Mouse (Mus musculus) C2C12 (cell line): ENCODE results near the gene Usp34. TPM values are rescaled to one million over a fixed set of nuclear protein-coding genes. Genes with fewer than 3 reads are reported as not detected.
"Not testable (repeated sequence)": the region's sequence is repeated elsewhere in the genome, so short reads cannot be mapped to it uniquely, and the experiment has no call there.

Experiments
- H3K27me3 ChIP-seq: one replicate; pipeline ENCODE4 v1.6.1; 2011; ENCODE audit not compliant: control insufficient read depth, insufficient read depth, insufficient read length
- H3K36me3 ChIP-seq: one replicate; pipeline ENCODE4 v1.6.1; 2011; ENCODE audit not compliant: control insufficient read depth, insufficient read depth
- H3K4me3 ChIP-seq: one replicate; pipeline ENCODE4 v1.5.1; 2011; ENCODE audit warnings: mild to moderate bottlenecking, control low read depth; ENCODE audit not compliant: poor library complexity, insufficient read depth, severe bottlenecking
- H3K79me2 ChIP-seq: one replicate; pipeline ENCODE4 v1.6.1; 2011; ENCODE audit not compliant: control insufficient read depth, insufficient read depth
- H3K79me3 ChIP-seq: one replicate; pipeline ENCODE4 v1.6.1; 2011; ENCODE audit warnings: low read depth, control low read depth
- H3ac ChIP-seq: one replicate; pipeline ENCODE3; 2011; ENCODE audit warnings: low read depth; ENCODE audit not compliant: control insufficient read depth, insufficient read length
- CEBPB ChIP-seq: IDR thresholded peaks from one replicate; pipeline ENCODE4 v1.6.1; 2011; ENCODE audit warnings: low read depth, mild to moderate bottlenecking, control low read depth, moderate library complexity
- CTCF ChIP-seq: IDR thresholded peaks from one replicate; pipeline ENCODE4 v1.5.1; 2011; ENCODE audit not compliant: control insufficient read depth, insufficient read depth, insufficient read length
- FOSL1 ChIP-seq: IDR thresholded peaks from one replicate; pipeline ENCODE4 v1.8.0; 2011; ENCODE audit warnings: mild to moderate bottlenecking, low read length; ENCODE audit not compliant: poor library complexity, insufficient read depth, severe bottlenecking
- MAX ChIP-seq: IDR thresholded peaks from one replicate; pipeline ENCODE4 v1.6.1; 2011; ENCODE audit warnings: mild to moderate bottlenecking, control low read depth
- MYOD1 ChIP-seq: IDR thresholded peaks from one replicate; pipeline ENCODE4 v1.6.1; 2011; ENCODE audit warnings: low read depth; ENCODE audit not compliant: control insufficient read depth, insufficient read length
- MYOG ChIP-seq: IDR thresholded peaks from one replicate; pipeline ENCODE4 v1.6.1; 2011; ENCODE audit not compliant: control insufficient read depth, insufficient read length; ENCODE audit errors: extremely low read depth
- USF1 ChIP-seq: IDR thresholded peaks from one replicate; pipeline ENCODE4 v1.6.1; 2011; ENCODE audit warnings: low read depth, mild to moderate bottlenecking, control low read depth, moderate library complexity
- polyA plus RNA-seq: library from polyadenylated mRNA; unstranded; fragments of >200 nt; fragmentation: generic; extraction: Trizol; gene quantifications from one replicate; pipeline ENCODE4 v1.2.1, GENCODE M21; 2012; ENCODE audit warnings: missing spikeins

Usp34 gene
- polyA plus RNA-seq, 1 experiment: 8.4 TPM

GRCm38 (mm10) chr11:23329413-23329812 lies 22.7 kb downstream of the Usp34 start:
- peaks cover 99% of the 10 kb centered on the region for H3K79me2 ChIP-seq
- peaks cover 67% of the 10 kb centered on the region for H3K79me3 ChIP-seq
- H3K36me3 ChIP-seq: peaks cover 28% of the 10 kb centered on the region
- TF ChIP-seq CEBPB (no peak), MAX (no peak), CTCF (no peak), FOSL1 (no peak), MYOD1 (no peak), MYOG (no peak), USF1 (no peak)
- H3K4me3 ChIP-seq: no peak overlapping the region
- no peak overlapping the region for H3ac ChIP-seq
- no peaks in the 10 kb centered on the region for H3K27me3 ChIP-seq

DNA sequence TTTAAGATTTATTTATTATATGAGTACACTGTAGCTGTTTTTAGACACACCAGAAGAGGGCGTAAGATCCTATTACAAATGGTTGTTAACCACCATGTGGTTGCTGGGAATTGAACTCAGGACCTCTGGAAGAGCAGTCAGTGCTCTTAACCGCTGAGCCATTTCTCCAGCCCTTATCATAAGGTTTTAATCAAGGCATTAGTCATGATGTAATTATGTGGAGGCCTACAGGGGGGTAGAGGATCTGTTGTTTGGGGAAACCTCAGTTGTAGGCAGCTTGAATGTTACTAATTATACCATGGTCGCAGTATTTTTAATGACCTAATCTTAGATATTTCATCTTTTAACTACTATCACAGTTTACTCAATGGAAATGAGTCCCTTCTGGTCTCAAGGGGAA lies 25.4 kb downstream of the Usp34 start:
- no peak overlapping the region for H3ac ChIP-seq
- no peaks in the 10 kb centered on the region for H3K27me3 ChIP-seq
- TF ChIP-seq CEBPB (no peak), MYOG (no peak), MAX (no peak), USF1 (no peak), CTCF (no peak), MYOD1 (no peak), FOSL1 (no peak)
- H3K36me3 ChIP-seq: peaks cover 33% of the 10 kb centered on the region
- H3K79me2 ChIP-seq: peaks cover 96% of the 10 kb centered on the region
- peaks cover 61% of the 10 kb centered on the region for H3K79me3 ChIP-seq
- H3K4me3 ChIP-seq: no peak overlapping the region

- Histone ChIP-seq H3K79me2 (peaks cover 86% of the 10 kb centered on the region), H3K27me3 (no peaks in the 10 kb centered on the region), H3ac (no peak overlapping the region), H3K36me3 (peaks cover 37% of the 10 kb centered on the region), H3K4me3 (no peak overlapping the region), H3K79me3 (peaks cover 38% of the 10 kb centered on the region)
- no peak for TF ChIP-seq CEBPB
These were observed 28.5 kb downstream of the Usp34 start for GRCm38 (mm10) chr11:23335160-23335559.

DNA sequence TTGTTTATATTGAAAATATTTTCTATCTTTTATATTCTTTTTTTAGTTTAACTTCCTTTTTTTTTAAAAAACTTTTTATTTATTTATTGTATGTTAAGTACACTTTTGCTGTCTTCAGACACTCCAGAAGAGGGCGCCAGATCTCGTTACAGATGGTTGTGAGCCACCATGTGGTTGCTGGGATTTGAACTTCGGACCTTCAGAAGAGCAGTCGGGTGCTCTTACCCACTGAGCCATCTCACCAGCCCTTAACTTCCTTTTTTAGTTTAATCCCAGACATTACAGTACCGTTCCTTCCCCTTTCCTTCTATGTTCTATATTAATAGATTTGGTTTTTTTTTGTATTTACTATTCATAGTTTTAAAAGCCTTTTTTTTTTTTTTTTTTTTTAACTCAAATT lies 50.5 kb downstream of the Usp34 start:
- not testable (repeated sequence) for H3K4me3 ChIP-seq, H3K79me3 ChIP-seq, H3ac ChIP-seq, H3K27me3 ChIP-seq
- peaks cover 25% of the 10 kb centered on the region for H3K79me2 ChIP-seq
- H3K36me3 ChIP-seq: peaks cover 78% of the 10 kb centered on the region

GRCm38 (mm10) chr11:23359687-23360235 lies 53.1 kb downstream of the Usp34 start:
- not testable (repeated sequence) for H3K79me3 ChIP-seq, H3K4me3 ChIP-seq, H3ac ChIP-seq, H3K27me3 ChIP-seq
- Histone ChIP-seq H3K79me2 (peaks cover 31% of the 10 kb centered on the region), H3K36me3 (peaks cover 81% of the 10 kb centered on the region)

- peaks cover 12% of the 10 kb centered on the region for H3K79me3 ChIP-seq
- peaks cover 52% of the 10 kb centered on the region for H3K79me2 ChIP-seq
- no peak overlapping the region for H3K4me3 ChIP-seq
- peaks cover 68% of the 10 kb centered on the region for H3K36me3 ChIP-seq
- no peak overlapping the region for H3ac ChIP-seq
- no peaks in the 10 kb centered on the region for H3K27me3 ChIP-seq
- TF ChIP-seq USF1 (no peak), MAX (no peak), MYOD1 (no peak), CTCF (no peak), MYOG (no peak), CEBPB (no peak), FOSL1 (no peak)
These were observed 55.6 kb downstream of the Usp34 start for GRCm38 (mm10) chr11:23362305-23362704.

DNA sequence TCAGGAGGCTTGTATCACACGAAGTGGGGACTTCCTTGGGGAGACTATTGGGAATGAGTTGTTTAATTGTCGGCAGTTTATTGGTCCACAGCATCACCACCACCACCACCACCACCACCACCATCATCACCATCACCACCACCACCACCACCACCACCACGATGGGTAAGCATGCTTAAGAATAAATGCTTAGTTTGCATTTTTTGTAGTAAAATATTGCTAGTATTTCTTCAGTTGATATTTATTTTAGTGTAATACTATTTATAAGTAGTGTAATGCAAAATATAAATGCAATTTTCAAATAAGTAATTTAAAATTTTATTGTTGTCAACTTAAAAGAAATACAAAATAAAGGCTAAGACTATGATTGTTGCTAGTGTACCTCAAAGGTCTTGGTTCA lies 57.7 kb downstream of the Usp34 start:
- TF ChIP-seq FOSL1: no peak
- no peak for TF ChIP-seq MAX
- no peak for TF ChIP-seq CTCF
- TF ChIP-seq MYOD1: no peak
- no peak for TF ChIP-seq USF1
- no peak for TF ChIP-seq CEBPB
- no peak for TF ChIP-seq MYOG
- peaks cover 33% of the 10 kb centered on the region for H3K79me2 ChIP-seq
- H3K27me3 ChIP-seq: no peaks in the 10 kb centered on the region
- no peak overlapping the region for H3ac ChIP-seq
- peaks cover 65% of the 10 kb centered on the region for H3K36me3 ChIP-seq
- no peak overlapping the region for H3K4me3 ChIP-seq
- H3K79me3 ChIP-seq: peaks cover 9% of the 10 kb centered on the region
